Mouse (Mus musculus): ENCODE measurements around the gene B4galt2.

B4galt2 gene

GRCm38 (mm10) chr4:117867000-117867399, 16.3 kb downstream of the B4galt2 start:
- no peak for DNase-seq

DNA sequence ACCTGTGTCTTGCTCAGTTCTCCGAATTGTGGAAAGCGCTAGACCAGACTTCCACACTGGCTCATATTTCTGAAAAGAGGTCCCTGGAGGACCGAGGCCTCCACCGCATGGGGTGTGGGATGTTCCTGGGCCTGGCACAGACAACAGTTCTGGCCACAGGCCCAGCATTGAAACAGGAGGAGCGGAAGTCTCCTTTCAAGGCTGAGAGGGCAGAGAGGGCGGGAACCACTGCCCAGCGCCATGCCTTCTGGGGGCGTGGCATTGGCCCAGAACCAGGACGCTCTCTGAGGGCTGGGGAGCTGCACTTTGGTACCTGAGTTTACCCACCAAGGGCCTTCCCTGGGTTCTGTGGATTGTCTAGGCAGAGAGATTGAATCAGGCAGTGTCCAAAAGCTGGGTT, 17.2 kb downstream of the B4galt2 start:
- peak; percentile 91 to 93 for DNase-seq

GRCm38 (mm10) chr4:117862823-117863222, 20.5 kb downstream of the B4galt2 start:
- peak in 1 of 2 experiments; percentile 44 for DNase-seq

- DNase-seq = no peak
These were observed 22.7 kb downstream of the B4galt2 start for GRCm38 (mm10) chr4:117860570-117860969.

- peak; percentile 53 to 65 for DNase-seq
These were observed 24.5 kb downstream of the B4galt2 start for GRCm38 (mm10) chr4:117858794-117859193.

GRCm38 (mm10) chr4:117855146-117855545, 28.1 kb downstream of the B4galt2 start:
- no peak for DNase-seq

GRCm38 (mm10) chr4:117852152-117852868, 31.0 kb downstream of the B4galt2 start:
- DNase-seq = peak in 1 of 2 experiments; percentile 36

DNA sequence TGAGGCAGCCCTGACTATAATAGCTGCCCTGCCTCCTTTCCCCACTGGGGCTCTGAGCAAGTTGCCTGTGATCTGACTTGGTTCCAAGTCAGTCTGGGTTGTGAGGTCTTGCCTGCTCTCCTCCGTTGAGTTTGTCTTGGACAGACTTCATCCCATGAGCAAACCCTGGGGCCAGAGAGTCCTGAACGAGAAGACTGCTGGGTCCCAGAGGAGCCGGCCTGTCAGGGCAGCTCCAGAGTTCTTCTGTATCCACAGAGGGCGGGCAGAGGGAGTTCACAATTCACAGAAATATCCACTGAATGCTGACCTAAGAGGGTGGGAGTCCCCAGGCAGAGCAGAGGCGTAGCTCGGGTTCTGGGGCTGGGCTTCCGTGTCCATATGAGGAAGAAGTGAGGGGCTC, 32.4 kb downstream of the B4galt2 start:
- DNase-seq = no peak

GRCm38 (mm10) chr4:117850176-117850575, 33.1 kb downstream of the B4galt2 start:
- no peak for DNase-seq

- DNase-seq = no peak
These were observed 33.8 kb downstream of the B4galt2 start for GRCm38 (mm10) chr4:117849506-117849905.

DNA sequence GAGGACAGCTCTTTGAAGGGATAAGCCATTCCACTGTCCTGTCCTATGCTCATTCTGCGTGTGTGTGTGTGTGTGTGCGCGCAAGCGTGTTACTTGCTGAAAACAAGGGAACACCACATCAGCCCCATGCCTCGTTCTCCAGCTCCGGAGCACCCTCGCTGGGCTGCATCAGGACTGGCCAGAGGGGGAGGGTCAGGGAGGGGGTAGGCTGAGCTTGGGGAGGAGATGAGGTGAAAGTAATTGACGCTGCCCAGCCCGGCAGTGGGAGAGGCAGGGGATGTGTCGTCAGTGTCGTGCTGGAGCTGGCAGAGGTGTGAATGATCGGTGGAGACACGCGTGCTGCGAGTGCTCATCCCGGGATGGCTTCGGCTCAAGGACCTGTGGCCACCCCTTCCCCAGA, 34.2 kb downstream of the B4galt2 start:
- DNase-seq = no peak

GRCm38 (mm10) chr4:117847011-117847410, 36.3 kb downstream of the B4galt2 start:
- no peak for DNase-seq

DNA sequence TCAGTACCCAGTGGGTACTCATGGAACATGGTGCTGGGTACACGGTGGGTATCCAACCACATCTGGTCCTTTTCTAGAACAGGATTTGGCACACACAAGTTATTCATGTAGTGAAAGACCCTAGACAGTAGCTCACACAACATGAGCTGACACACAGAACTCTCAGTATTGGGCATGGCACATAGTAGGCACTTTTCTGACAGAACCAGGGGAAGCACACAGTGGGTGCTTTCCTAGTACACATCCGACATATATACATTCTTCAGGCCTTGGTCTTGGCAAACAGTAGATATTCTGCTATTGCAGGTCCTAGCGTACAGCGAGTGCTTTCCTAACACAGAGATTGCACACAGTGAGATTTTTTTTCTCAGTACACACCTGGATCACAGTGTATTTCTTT, 37.0 kb downstream of the B4galt2 start:
- DNase-seq = no peak

- peak in 1 of 2 experiments; percentile 43 for DNase-seq
These were observed 38.0 kb downstream of the B4galt2 start for GRCm38 (mm10) chr4:117845316-117845715.

DNA sequence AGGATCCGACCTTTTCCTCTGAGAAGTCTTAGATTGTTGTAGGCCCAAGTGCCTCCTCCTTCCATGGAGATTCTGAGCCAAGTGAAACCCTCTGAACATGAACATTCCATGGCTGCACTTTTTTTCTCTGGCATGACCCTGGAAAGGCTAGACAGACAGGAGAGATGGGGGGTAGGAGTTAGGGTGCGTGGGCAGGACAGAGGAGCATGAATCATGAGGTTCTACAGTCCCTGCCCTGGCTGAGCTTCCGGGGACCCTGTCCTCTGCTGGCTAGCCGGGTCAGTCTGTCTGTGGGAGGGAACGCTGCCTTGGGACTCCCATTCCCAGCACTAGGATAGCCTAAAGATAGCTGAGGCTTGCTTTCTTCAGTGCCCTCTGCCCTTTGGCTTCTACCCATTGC, 38.8 kb downstream of the B4galt2 start:
- no peak for DNase-seq

DNA sequence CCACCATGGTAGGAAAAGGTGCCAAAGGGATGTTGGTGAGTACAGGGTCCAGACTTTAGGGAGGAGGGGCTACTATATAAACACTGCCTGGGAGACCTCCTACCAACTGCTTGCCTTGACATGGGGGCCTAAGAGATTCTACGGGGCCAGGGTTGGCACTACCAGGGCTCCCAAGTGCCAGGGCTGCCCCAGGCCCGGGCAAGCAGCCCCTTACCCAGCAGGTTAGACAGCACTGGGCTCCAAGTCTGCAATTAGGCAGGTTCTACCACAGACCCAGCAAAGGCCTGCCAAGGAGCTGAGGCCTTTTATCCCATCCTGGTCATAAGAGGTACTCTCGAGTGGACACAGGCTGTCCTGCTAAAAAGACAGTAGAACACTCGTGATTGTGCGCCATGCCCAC, 40.2 kb downstream of the B4galt2 start:
- no peak for DNase-seq

DNA sequence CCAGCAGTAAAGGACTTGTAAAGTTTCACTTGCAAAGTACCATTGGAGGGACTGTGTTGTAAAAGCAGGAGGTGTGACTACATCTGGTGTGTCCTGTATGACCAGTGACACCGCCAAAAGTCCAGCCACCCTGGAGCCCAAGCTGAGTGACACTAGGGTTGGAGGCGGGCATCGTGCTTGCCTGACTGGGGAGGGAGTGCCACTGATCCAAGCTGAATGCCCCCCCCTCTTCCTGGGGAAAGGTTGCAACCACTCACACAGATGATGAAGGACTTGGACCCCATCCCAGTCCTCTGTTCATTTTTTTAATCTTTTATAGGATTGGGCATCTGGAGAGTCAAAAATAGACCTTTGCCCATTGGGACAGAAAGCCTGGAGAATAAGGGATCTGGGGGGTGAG, 41.7 kb downstream of the B4galt2 start:
- DNase-seq = peak in 1 of 2 experiments; percentile 54

DNA sequence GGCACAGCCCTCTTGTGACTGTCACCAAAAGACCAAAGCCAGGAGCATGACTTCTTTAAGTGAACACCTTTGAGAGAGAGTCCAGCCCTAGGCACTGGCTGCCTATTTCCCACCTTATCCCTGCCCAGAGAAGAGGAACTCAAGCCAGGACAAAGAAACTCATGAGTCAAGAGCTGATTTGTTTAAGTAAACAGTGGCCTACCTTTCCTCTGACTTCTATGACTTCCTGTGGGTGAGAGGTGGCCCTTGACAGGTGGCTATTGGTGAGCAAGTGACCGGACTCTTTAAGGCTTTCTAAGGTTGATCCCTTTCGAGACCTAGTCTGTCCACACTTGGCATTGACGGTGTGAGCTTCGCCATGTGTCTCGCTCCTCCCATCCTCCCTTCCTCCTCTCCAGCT, 42.5 kb downstream of the B4galt2 start:
- no peak for DNase-seq

DNA sequence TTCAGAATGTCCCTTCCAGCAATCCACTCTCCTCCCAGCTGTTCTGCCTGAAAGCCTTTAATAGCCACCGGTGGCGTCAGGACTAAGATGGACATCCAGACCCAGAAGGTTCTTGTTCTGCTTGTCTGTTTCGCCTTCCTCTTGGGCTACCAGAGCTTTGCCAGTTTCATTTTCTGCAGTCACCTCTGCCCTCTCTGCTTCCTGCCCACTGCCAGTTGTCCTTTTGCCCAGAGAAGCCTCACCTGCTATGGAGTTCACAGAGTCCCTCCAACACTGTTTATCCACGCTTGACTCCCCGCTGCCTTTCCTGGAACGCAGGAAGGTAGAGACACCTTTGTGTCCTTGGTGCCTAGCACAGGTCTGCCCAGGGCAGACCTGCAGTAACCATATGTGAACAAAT, 43.9 kb downstream of the B4galt2 start:
- DNase-seq = peak; percentile 77 to 84

DNA sequence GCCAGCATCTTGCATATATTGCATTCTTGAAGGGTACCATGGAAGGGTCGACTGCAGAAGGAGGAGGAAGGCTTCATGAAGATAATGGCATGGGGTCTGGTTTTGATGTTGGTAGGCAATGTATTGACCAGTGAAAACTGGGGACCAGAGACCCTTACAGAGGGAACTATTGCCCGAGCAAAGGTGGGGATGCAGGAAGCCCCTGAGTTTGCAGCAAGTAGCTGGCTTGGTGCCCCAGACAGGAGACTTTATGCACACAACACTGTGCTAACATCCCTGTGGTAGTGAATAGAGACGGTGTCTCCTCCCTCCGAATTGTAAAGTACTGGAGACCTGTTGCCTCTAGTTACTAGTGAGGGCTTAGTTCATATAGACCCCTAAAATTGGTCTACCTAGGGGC, 46.0 kb downstream of the B4galt2 start:
- DNase-seq = no peak

- peak; percentile 93 to 94 for DNase-seq
These were observed 47.0 kb downstream of the B4galt2 start for GRCm38 (mm10) chr4:117836204-117836767.

DNA sequence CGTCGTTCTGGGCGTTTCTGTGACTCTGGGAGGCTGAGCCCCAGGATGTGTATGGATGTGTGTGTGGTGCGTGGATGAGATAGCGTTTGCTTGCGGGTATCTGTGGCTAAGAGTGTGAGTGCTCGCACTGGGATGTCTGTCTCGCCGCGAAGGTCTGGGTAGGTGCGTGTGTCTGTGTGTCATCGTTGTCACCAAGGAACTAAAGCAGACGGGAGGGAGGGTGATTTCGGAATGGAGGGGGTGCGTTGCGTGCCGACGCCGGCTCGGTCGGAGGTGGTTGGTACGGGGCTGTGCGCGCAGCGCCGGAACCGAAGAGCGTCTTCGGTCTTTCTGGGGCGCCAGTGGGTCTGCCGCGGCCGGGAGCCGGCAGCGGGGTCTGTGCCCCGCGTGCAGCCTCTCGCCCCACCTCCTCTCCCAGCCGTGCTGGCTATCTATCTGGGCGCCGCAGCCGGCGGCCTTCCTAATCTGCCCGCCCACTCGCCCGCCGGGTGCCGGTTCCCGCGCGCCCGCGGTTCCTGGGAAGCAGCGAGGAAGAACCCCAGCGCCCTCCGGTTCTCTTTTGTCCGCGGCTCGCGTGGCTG, 47.7 kb downstream of the B4galt2 start:
- DNase-seq = peak in 1 of 2 experiments; percentile 54

DNA sequence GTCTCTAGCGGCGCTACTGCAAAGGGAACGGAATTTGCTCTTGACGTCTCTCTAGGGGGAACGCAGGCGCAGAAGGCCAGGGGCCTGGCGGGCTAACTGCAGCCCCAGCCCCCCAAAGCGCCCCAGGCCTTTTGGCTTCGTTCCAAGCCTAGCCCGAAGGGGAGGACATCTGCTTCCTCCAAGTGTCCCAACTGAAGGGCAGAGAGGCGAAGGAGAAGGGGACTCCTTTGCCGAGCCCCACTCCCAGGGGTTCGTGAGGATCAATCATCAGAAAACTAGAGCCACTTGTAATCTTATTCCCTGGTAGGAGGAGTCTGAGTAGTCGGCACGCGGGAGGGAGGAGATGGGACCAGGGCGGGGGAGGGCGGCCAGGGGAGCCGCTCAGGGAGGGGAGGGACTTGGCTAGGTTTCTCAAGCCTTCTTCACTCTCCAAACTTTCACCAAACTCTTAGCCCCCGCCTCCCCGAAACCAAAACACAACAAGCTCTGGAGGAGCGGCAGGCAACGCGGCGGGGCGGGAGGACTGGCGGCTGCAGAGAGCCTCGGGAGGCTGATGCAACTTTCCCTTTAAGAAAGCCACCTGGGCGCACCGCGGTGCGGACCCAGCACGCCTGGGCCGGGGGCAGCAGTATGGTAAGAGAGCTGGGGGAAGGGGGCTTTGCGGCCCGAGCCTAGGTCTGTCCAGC, 48.3 kb downstream of the B4galt2 start:
- peak; percentile 80 to 83 for DNase-seq

- DNase-seq = no peak
These were observed 48.8 kb downstream of the B4galt2 start, which contains the start of gene Slc6a9 for GRCm38 (mm10) chr4:117834457-117834844. Slc6a9 (plus strand) TSS chr4:117834506.
